Mouse (Mus musculus): ENCODE measurements around the gene Cav1. TPM values are rescaled to one million over a fixed set of nuclear protein-coding genes. Genes with fewer than 3 reads are reported as not detected.
A peak's percentile ranks its signal among the peaks of the same experiment; 100 is the strongest.

The Cav1 gene
- total RNA-seq (2021) = 90.9 and 95.2 TPM in 2 replicates
- long read RNA-seq, transcript Cav1-202 (2 exons, 2,746 nt) = major isoform, 89 of 179 reads
- long read RNA-seq, transcript Cav1-203 (3 exons, 613 nt) = minor isoform, 5 of 179 reads
- long read RNA-seq, transcript Cav1-201 (3 exons, 2,522 nt) = minor isoform, 53 of 179 reads
- long read RNA-seq, partial matches to known transcripts = 26 of 179 reads
- long read RNA-seq, other reads (novel, unspliced or antisense) = 3 of 179 reads

DNA sequence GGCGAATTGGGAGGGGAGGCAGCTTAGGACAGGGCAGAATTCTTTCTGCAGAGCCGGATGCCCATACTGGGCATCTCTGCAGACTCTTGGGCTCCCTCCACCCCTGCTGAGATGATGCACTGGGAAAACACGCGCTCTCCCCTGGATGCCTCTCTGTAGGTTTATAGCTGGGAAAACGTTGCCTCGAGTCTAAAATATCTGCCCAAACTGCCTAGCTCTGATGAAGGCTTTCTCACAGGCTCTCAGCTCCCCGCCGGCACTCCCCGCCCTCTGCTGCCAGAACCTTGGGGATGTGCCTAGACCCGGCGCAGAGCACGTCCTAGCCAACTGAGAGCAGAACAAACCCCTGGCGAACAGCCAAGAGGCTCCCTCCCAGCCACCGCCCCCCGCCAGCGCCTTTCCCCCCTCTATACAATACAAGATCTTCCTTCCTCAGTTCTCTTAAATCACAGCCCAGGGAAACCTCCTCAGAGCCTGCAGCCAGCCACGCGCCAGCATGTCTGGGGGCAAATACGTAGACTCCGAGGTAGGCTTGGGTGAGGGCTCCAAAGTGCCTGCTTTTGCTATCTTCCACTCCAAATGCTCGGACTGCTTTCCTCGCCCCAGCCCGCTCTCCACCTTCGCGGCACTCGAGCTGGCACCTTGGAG, at the start of gene Cav1:
TSS of gene Cav1 (plus strand) at position 382 of the 648 bp plus-strand sequence.
- peak; percentile 73 for DNase-seq

DNA sequence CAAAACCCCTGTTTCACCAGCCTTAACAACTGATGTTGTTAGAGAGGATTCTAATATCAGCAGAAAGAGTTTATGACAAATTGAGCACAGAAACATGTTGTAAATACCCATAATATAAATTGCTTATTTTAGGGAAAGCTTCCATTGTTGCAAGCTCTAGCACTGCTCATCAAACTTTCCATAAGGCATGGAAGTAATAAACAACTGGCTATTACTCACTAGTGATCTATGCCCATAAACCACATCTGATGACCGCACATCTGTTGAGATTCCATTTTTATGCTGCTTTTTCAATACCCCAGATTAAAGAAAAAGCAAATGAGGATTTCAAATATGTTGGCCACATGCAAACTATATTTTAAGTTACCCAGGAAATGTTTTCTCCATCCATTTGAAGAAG, 48.0 kb upstream of the Cav1 start:
- no peak for DNase-seq

DNA sequence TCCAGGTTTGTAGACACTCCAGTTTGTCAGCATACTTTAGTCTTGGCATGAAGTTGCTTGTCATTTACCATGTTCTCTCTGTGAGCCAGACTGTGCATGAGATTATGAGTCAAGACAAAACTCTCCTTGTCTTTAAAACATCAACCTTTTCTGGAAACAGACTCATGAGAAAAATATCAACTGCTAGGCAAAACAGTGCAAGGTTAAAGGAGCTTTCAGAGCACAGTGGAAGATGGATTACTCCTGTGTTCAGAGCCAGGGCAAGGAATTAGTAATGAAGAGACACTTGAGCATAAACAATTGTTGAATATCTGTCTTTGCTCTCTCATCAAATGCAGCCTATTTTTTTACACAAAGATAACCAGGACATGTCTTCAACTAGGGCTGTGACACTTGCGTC, 47.2 kb upstream of the Cav1 start:
- DNase-seq = no peak

DNA sequence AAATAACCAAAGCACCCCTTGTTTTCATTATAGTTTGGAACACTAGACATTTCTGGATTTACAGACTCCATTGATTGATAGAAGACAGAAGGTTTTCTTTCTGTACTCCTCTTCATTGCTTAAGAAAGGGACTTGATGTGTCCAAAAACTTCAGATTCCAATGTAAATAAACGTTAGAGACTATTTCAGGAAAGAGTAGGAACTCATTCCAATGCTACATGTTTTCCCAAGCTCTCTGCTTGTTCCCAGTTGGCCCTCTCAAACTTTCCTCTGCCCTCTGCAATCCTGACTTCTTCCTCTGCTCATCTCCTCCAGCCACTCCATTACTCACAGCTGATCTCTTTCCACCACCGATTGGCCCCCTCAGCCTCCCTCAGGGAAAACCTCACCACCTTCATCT, 43.3 kb upstream of the Cav1 start:
- no peak for DNase-seq

DNA sequence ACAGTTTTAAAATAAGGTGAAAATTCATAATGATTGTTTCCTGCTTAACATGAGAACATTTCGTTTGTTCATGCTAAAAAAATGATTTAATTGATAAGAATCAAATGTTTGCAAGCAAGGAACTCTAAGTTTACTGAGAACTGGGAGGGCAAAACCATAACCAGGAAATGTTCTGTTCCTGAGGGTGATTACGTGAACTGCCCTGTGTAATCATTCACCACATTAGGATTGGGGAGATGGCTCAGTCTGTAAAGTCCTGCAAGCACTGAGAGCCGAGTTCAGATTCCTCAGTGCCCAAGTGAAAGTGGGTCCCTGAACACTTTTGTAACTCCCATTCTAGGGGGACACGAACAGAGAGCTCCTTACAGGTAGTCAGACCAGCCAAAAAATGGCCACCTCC, 41.1 kb upstream of the Cav1 start:
- no peak for DNase-seq

DNA sequence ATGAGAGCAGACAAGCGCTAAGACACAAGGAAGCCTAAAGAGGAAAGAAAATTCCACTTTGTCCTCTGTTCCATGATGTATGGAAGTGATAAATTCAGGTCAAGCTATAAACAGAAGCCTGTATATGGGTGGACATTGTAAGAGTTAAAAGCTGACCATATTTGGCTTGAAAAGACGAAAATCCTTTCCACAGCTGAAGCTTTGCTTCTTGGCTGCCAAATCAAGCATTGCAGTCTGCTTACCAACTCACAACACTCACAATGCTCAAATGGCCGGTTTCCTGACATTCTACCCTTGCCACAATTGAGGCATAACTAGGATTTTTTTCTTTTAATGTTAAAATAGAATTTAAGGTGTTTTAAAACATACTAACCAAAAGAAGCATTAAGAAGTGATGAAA, 39.7 kb upstream of the Cav1 start:
- DNase-seq = no peak

DNA sequence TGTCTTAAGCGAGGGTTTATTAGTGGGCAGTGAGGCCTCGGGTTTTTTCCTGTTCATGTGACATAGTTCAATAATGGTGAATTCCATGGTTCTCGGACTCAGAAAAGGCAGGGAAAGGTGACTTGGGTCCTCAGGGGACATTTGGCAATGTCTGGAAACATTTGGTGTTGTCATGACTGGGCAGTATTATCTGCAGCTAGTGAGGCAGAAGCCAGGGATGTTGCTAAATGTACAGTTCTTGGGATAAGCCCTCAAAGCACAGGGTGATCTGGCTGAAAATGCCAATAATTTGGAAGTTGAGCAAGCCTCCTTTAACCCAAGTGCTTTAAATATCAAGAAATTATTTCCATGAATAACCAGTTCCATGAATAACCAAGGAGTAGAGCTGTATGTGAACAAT, 27.8 kb upstream of the Cav1 start:
- no peak for DNase-seq

DNA sequence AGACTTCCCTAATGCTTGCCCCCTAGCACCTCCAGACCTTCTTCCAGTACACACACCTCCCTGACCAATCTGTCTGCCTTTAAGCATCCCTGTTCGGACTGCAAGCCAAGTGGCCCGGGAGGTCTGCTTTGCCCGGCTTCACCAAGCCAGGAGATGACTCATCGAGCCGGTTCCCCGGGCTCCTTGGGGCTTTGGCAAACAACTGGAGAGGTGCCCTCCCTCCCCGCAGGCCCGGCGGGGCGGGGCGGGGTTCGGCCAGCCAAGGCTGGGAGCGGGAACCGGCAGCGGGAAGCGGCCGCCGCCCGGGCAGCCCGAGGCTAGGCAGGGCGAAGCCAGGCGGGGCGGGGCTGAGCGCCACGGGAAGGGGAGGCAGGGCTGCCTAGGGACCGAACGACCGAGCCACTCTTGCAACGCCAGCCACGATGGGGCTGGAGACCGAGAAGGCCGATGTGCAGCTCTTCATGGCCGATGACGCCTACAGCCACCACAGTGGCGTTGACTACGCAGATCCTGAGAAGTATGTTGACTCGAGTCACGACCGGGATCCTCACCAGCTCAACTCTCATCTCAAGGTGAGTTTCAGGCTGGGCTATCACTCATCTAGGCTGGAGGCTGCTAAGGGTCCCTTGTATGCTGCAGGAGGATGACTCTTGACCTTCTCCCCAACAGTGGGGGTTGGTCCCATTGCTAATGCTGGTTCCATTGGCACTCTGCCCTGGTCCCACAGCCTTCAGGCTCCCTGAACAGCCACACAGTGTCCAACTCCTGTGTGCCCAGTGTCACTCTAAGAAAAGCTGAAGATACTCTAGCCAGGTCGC, 25.0 kb upstream of the Cav1 start, which contains the start of gene Cav2:
TSS of gene Cav2 (plus strand) at position 247 of the 818 bp plus-strand sequence.
- peak; percentile 88 for DNase-seq

DNA sequence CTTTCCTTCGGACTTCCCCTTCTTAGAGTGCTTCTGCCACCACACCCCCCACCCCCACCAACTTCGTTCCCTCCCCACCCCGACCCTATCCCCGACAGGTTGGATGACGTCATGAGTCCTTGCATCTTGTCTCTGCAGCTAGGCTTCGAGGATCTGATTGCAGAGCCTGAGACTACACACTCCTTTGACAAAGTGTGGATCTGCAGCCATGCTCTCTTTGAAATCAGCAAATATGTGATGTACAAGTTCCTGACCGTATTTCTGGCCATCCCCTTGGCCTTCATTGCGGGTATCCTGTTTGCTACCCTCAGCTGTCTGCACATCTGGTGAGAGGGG, 24.4 kb upstream of the Cav1 start:
- no peak for DNase-seq

DNA sequence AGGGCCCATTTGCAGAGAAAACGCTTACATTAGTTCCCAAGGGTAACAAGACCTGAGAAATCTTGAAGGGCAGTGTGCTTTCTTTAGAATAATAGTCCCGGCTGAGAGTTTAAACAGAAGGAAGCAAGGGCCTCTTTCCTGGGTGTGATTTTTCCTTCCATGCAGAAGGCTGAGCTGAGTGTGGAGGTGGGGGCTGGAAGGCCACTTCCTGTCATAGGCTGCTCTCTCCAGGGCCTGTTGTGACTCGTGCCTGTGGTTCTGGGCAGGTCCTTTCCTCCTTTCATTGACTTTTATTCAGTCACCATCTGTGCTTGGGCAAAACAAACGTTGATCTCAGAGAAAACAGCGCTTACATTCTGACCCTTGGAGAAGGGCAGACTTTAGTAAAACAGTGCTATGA, 24.0 kb upstream of the Cav1 start:
- DNase-seq = no peak

DNA sequence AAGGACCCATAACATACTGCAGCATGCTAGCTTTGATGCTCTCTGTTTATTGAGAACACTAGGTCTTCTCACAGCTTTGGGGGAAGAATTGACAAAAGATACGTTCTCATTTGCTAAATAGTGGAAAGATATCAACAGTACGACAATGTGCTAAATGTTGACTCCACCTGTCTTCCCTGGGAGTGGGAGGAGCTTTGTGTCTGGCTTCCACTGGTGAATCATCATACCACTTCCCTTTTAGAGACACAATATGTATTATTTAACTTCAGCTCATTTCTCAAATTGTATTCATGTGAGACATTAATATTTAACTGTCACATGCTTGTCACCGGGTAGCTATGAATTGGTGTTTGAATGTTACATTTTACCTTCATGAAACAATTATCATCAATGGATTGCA, 22.3 kb upstream of the Cav1 start:
- no peak for DNase-seq

DNA sequence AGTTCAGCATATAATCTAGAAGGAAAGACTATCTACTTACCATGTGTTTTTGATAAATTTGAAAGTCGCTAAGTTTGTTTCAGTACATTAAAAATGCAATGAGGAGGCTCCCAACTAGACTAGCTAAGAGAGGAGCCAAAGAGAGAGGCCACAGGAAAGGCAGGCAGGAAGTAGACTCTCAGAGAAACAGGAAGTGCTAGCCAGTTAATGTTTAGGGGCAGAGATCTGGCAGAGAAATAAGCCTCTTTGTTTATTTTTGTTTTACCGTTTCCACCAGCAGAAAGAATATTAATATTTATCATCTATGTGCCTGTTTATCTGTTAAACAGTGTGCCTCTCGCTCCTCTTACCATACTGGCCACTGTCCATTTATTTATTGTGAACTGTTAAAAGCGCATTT, 19.8 kb upstream of the Cav1 start:
- DNase-seq = no peak

DNA sequence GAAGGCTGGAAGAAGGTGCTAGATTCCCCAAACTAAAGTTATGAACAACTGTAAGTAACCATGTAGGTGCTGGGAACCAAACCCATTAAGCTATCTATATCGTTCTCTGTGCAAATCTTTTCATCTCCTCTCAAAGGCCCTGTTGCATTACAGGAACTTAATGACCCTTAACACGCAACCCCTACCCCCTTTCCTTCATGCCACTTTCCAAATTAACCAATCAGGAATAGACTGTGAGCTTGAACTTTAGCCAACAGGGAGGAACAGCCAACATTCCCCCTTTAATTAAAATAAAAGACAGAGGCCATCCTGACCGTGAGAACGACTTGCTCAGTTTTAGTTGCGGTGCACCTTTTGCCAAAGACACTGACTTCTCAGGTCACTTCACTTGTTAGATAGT, 11.0 kb upstream of the Cav1 start:
- DNase-seq = no peak

DNA sequence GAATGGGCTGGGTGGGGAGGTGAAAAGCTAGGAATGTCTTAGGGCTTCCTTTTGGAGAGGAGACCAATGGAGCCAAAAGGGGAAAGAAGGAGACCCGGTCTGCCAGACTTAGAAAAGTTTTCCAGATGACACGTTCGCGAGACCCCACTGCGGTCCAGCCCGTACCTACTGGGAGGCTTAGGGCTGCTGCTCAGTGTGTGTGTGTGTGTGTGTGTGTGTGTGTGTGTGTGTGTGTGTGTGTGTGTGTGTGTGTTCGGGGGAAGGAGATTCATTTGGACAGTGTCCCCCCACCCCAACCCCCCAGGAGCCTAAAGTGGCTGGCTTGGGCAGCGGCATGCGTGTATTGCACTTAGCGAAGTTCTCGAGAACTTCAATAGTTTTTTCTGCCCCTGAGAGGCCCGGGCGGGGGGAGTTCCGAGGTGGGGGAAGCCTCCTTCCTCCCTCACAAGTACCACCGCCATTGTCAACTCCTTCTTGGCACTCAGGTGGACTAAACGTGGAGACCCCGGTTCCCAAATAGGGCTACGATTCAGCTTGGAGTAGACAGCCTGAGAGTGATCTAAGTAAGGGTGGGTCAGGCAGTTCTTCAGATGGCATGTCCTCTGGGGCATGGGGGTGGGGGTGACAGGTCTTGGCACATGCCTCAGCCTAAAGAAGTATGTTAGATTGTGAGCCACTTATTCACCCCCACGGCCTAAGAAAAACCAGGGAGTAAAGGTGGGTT, 629 bp downstream of the Cav1 start:
- DNase-seq = peak; percentile 14

DNA sequence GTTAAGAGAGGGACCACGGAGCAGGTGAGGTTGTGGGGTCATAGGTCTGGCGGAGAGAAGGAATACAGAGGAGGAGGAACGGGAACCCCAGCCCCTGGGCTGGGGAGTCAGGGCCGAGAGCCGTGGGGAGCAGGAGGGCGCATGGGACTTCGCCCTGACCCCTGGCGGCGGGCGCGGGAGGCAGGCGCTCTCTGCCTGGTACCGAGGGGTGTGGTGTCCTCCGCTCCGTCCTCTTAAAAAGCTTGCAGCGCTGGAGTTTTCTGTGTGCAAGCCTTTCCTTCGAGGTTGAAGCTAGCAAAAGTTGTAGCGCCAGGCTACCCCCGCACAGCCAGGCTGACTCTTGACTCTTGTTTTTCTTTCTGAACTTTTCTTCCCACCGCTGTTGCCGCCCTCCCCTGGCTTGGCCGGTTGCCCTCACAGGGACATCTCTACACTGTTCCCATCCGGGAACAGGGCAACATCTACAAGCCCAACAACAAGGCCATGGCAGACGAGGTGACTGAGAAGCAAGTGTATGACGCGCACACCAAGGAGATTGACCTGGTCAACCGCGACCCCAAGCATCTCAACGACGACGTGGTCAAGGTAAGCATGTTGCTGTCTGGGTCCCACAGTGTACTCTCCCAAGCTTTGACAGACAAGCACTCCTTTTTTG, 1.5 kb downstream of the Cav1 start:
- DNase-seq = peak; percentile 80

DNA sequence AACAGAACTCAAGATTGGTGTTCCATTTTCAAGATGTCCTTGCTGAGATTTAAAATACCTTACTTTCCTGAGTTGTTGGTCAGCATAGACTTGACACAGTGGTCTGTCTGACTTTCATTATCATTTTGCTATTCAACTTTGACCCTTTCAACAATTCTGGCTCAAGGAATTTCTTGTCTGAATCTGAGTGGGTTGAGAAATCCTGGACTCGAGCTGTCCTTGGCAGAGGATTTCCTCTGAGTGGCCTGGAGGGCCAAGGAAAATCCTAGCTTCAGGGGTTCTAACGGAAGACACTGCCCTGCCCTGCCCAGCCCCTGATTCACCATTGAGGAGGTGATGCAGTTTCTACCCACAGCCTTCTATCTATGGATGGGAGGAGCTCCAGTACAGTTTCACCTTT, 2.5 kb downstream of the Cav1 start:
- no peak for DNase-seq

DNA sequence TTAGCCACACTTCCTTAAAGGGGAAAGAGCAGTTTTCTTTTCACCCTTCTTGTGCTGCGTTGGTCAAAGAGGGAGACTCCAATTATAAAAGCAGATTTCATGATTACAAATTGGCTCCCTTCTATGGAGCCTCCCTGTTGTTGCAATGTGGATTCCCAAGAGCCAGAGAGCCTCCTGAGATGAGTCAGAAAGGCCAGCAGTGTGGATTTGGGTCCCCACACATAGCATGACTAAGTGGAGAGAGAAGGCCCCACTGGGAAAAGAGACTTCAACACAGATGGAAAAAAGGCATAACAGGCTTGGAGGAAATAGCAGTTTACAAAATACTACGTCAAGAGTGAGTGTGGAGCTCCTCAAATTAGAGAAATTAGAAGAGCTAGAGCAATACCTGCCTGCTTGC, 3.1 kb downstream of the Cav1 start:
- no peak for DNase-seq

DNA sequence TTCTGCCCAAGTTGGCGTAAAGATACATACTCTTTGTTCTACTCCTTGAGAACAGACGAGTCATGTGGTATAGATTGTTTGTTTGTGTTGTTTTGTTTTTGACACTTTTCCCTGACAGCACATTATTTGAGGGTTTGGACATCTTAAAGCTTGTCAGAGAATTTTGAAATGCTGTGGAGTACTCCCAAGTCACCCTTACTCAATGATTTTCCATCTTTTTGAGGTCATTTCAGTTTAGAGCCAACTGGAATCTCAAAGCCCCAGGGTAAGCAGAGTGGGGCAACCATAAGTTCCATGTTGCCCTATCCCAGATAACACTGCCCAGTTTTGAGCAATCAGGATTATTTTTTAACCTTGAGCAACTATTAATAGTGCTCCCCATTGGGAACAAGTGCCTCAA, 8.1 kb downstream of the Cav1 start:
- no peak for DNase-seq

DNA sequence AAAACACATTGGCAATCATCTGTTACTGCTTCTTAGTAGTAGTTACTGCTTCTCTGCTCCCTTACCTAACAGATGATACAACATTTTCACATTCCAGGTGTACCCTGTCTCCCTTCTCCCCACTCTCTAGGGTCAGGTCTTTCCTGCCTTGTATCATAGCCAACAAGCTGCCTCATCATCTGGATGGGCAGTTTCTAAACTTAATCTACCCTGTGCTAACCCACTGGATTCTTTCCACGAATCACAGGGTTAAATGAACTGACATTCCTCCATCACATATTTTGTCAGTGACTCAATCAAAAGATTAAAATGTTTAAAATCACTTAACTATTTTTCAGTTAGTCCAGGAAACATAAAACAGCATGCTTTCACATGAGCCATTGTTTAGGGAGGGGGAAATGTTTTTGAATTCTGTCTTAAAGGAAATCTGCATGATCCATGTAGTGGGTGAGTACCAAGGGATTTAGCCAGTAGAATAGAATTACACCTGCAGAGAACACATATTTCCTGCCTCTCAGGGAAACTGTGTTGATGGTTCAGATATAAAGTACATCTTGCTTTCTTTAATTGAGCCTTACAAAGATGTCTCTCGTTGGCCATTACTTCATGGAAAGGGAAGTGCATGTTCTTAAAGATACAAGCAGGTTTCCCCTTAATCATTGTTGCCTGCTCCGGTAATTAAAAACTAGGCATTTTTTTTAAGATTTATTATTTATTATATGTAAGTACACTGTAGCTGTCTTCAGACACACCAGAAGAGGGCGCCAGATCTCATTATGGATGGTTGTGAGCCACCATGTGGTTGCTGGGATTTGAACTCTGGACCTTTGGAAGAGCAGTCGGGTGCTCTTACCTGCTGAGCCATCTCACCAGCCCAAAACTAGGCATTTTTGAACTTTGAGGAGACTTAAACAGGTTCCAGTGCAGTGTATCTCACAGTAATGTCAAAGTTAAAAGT, 8.8 kb downstream of the Cav1 start:
- DNase-seq = no peak

DNA sequence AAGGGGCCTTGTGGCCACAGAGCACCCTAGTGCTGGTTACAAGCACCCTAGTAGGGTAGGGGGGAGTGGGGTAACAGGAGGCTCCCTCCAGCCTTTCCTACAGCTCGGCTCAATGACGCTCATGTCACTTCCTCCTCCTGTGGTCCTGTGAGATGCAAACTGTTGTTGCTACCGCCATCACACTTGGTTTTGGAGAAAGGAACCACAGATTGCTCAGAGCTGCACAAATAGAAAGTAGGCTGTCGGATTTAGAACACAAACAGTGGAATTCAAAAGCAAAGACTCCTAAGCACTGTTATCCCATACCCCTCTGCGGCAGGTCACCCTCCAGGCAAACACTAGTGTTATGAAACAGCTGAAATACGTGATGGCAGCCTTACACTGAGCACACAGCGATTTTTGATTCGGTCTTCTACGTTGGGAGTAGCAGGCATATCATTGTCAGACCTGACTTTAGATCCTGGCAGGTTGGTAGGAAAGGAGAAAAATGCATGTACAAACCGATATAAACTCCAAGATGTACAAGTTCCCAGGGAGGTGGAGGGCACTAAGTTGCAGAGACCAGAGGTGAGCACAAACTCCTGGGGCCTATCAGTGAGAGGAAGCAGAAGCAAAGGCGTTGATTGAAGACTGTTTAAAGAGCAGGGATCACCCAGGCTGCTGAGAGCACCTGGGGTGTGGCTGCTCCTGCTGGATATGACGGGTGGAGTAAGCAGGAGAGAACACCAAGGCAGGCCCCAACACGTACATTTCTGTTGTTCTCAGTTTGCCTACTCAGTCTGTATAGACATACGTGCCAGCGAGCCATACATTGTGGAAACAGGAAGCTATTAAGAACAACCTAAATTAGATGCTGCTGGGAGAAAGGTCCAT, 10.4 kb downstream of the Cav1 start:
- DNase-seq = no peak
